Mouse (Mus musculus): ENCODE data around the gene Faxc. TPM values are rescaled to one million over a fixed set of nuclear protein-coding genes. Genes with fewer than 3 reads are reported as not detected.

Gene Faxc
- polyA plus RNA-seq, 1 experiment from 2014 or later, result 6.8 TPM

DNA sequence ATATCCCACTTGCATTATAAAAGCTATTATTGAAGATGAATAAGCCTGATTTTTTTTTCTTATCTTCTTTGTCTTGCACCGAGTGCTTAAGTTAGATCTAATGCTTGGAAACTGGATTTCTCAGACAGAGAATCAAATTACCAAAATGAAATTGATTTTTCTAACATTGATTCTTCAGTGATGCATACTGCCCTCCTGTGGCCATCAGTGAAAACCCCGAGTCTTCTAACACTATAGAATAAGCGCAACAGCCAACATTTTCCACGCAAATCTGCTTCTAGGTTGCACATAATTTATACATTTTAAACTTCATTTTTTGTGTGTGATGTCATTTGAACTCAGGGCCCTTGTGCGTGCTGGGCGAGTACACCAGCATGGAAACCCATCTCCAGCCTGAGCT, 20.3 kb downstream of the Faxc start:
- no peak for ATAC-seq (ENCODE audit: low FRiP score, low TSS enrichment)
- Histone ChIP-seq H3K27me3 (ENCODE audit: control insufficient read depth, insufficient read depth, low read length) (no peaks in the 10 kb centered on the region), H3K4me3 (ENCODE audit: low read length) (no peak overlapping the region), H3K4me2 (replicated peaks; ENCODE audit: low read depth, low read length) (no peak overlapping the region), H3K36me3 (ENCODE audit: control insufficient read depth, insufficient read depth, low read length) (no peaks in the 10 kb centered on the region; the same call in 1 of the 2 replicates), H3K4me1 (ENCODE audit: control insufficient read depth, insufficient read depth, low read length) (no peaks in the 10 kb centered on the region), H3K27ac (ENCODE audit: low read depth, low read length) (no peak overlapping the region), H3K9me3 (ENCODE audit: control insufficient read depth, low read length) (no peaks in the 10 kb centered on the region), H3K9ac (ENCODE audit: low read depth, low read length) (no peak overlapping the region)
- 45% methylated on average over 6 of the region's 6 CpGs for WGBS

DNA sequence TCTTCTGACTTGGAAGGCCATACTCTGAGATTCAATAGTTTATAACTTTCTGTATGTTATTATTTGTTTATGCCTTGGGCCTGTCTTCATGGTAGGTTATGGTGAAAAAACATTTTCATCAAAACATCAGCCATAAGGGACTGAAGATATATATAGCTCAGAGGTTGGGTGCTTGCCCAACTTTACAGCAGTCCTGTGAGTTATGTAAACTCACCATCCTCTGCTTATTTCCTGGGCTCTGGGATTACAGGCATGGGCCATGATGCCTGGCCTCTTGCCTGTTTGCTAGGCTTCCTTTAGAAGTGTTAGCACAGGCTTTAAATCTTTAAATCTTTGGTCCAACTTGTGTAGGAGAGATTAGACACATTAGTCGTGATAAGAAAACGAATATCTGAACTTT, 21.1 kb downstream of the Faxc start:
- Histone ChIP-seq H3K27me3 (ENCODE audit: control insufficient read depth, insufficient read depth, low read length) (no peaks in the 10 kb centered on the region), H3K4me3 (ENCODE audit: low read length) (no peak overlapping the region), H3K36me3 (ENCODE audit: control insufficient read depth, insufficient read depth, low read length) (no peaks in the 10 kb centered on the region; the same call in 1 of the 2 replicates), H3K27ac (ENCODE audit: low read depth, low read length) (no peak overlapping the region), H3K4me1 (ENCODE audit: control insufficient read depth, insufficient read depth, low read length) (no peaks in the 10 kb centered on the region), H3K9me3 (ENCODE audit: control insufficient read depth, low read length) (no peaks in the 10 kb centered on the region), H3K4me2 (replicated peaks; ENCODE audit: low read depth, low read length) (no peak overlapping the region), H3K9ac (ENCODE audit: low read depth, low read length) (no peak overlapping the region)
- ATAC-seq (ENCODE audit: low FRiP score, low TSS enrichment), result no peak
- WGBS, result 53% methylated on average over 2 of the region's 2 CpGs

- Histone ChIP-seq H3K9ac (ENCODE audit: low read depth, low read length) (no peak overlapping the region), H3K36me3 (ENCODE audit: control insufficient read depth, insufficient read depth, low read length) (no peaks in the 10 kb centered on the region), H3K4me3 (ENCODE audit: low read length) (no peak overlapping the region), H3K27me3 (ENCODE audit: control insufficient read depth, insufficient read depth, low read length) (no peaks in the 10 kb centered on the region), H3K4me1 (ENCODE audit: control insufficient read depth, insufficient read depth, low read length) (no peaks in the 10 kb centered on the region), H3K9me3 (ENCODE audit: control insufficient read depth, low read length) (no peaks in the 10 kb centered on the region), H3K4me2 (replicated peaks; ENCODE audit: low read depth, low read length) (no peak overlapping the region), H3K27ac (ENCODE audit: low read depth, low read length) (no peak overlapping the region)
- 62% methylated on average over 7 of the region's 7 CpGs for WGBS
- peak; percentile 71 for ATAC-seq (ENCODE audit: low FRiP score, low TSS enrichment)
These were observed 26.6 kb downstream of the Faxc start for GRCm38 (mm10) chr4:21957570-21958321.

DNA sequence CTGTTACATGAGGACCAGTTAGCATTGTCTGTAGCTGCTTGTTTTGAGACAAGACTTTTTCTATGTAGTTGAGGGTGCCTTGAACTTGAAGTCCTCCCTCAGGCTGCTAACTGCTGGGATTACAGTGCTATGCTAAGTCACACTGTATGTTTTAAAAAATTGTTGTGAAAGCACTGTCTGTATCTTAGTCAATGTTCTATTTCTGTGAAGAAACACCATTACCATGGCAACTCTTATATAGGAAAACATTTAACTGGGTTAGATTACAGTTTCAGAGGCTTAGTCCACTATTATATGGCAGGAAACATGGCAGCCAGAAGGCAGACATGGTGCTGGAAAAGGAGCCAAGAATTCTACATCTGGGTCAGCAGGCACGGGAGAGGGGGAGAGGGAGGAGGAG, 40.8 kb downstream of the Faxc start:
- H3K27me3 ChIP-seq (ENCODE audit: control insufficient read depth, insufficient read depth, low read length), result no peaks in the 10 kb centered on the region
- 40% methylated on average over 1 of the region's 1 CpGs for WGBS

GRCm38 (mm10) chr4:21974126-21974525, 43.0 kb downstream of the Faxc start:
- Histone ChIP-seq H3K9ac (ENCODE audit: low read depth, low read length) (no peak overlapping the region), H3K27ac (ENCODE audit: low read depth, low read length) (no peak overlapping the region), H3K4me1 (ENCODE audit: control insufficient read depth, insufficient read depth, low read length) (no peaks in the 10 kb centered on the region), H3K9me3 (ENCODE audit: control insufficient read depth, low read length) (no peaks in the 10 kb centered on the region), H3K27me3 (ENCODE audit: control insufficient read depth, insufficient read depth, low read length) (no peaks in the 10 kb centered on the region), H3K4me2 (replicated peaks; ENCODE audit: low read depth, low read length) (no peak overlapping the region), H3K4me3 (ENCODE audit: low read length) (no peak overlapping the region), H3K36me3 (ENCODE audit: control insufficient read depth, insufficient read depth, low read length) (no peaks in the 10 kb centered on the region)
- 30% methylated on average over 3 of the region's 3 CpGs for WGBS
- no peak for ATAC-seq (ENCODE audit: low FRiP score, low TSS enrichment)

More for the DNA sequence above, 40.8 kb downstream of the Faxc start:
- no peak for ATAC-seq (ENCODE audit: low FRiP score, low TSS enrichment)
- Histone ChIP-seq H3K4me1 (ENCODE audit: control insufficient read depth, insufficient read depth, low read length) (no peaks in the 10 kb centered on the region), H3K36me3 (ENCODE audit: control insufficient read depth, insufficient read depth, low read length) (no peaks in the 10 kb centered on the region), H3K9me3 (ENCODE audit: control insufficient read depth, low read length) (no peaks in the 10 kb centered on the region), H3K4me2 (replicated peaks; ENCODE audit: low read depth, low read length) (no peak overlapping the region), H3K9ac (ENCODE audit: low read depth, low read length) (no peak overlapping the region), H3K4me3 (ENCODE audit: low read length) (no peak overlapping the region), H3K27ac (ENCODE audit: low read depth, low read length) (no peak overlapping the region)

GRCm38 (mm10) chr4:21980471-21980870, 49.3 kb downstream of the Faxc start:
- Histone ChIP-seq H3K9me3 (ENCODE audit: control insufficient read depth, low read length) (no peaks in the 10 kb centered on the region), H3K9ac (ENCODE audit: low read depth, low read length) (no peak overlapping the region), H3K4me1 (ENCODE audit: control insufficient read depth, insufficient read depth, low read length) (no peaks in the 10 kb centered on the region), H3K4me2 (replicated peaks; ENCODE audit: low read depth, low read length) (no peak overlapping the region), H3K27ac (ENCODE audit: low read depth, low read length) (no peak overlapping the region), H3K36me3 (ENCODE audit: control insufficient read depth, insufficient read depth, low read length) (no peaks in the 10 kb centered on the region; the same call in 1 of the 2 replicates), H3K4me3 (ENCODE audit: low read length) (no peak overlapping the region), H3K27me3 (ENCODE audit: control insufficient read depth, insufficient read depth, low read length) (no peaks in the 10 kb centered on the region)
- ATAC-seq (ENCODE audit: low FRiP score, low TSS enrichment), result no peak
- 59% methylated on average over 4 of the region's 4 CpGs for WGBS

DNA sequence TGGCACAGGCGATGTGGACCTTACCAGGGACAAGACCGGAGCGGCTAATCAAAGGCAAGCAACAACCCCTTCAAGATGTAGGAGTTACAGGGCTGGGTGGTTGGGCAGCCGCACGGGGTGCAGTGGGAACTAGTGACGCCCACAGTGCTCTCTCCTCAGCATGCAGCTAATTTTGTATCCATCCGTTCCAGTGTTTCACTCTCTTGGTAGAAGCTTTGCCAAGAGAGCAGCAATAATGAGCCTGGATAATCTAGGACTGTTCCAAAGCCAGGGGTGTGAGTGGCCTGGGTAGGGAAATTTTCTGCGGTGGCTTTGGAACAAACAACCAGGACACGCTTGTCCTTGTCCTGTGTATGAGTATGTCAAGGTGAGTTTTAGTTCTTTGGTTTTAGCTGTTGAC, 51.3 kb downstream of the Faxc start:
- ATAC-seq (ENCODE audit: low FRiP score, low TSS enrichment), result no peak
- Histone ChIP-seq H3K27me3 (ENCODE audit: control insufficient read depth, insufficient read depth, low read length) (no peaks in the 10 kb centered on the region), H3K4me3 (ENCODE audit: low read length) (no peak overlapping the region), H3K4me2 (replicated peaks; ENCODE audit: low read depth, low read length) (no peak overlapping the region), H3K36me3 (ENCODE audit: control insufficient read depth, insufficient read depth, low read length) (no peaks in the 10 kb centered on the region; the same call in 1 of the 2 replicates), H3K9ac (ENCODE audit: low read depth, low read length) (no peak overlapping the region), H3K4me1 (ENCODE audit: control insufficient read depth, insufficient read depth, low read length) (no peaks in the 10 kb centered on the region), H3K9me3 (ENCODE audit: control insufficient read depth, low read length) (no peaks in the 10 kb centered on the region), H3K27ac (ENCODE audit: low read depth, low read length) (no peak overlapping the region)
- 94% methylated on average over 9 of the region's 9 CpGs for WGBS

- no peak overlapping the region for H3K4me2 ChIP-seq (replicated peaks; ENCODE audit: low read depth, low read length)
- no peak overlapping the region for H3K27ac ChIP-seq (ENCODE audit: low read depth, low read length)
- no peak for ATAC-seq (ENCODE audit: low FRiP score, low TSS enrichment)
- no peak overlapping the region for H3K9ac ChIP-seq (ENCODE audit: low read depth, low read length)
- WGBS, result 71% methylated on average over 8 of the region's 8 CpGs
- H3K4me1 ChIP-seq (ENCODE audit: control insufficient read depth, insufficient read depth, low read length), result no peaks in the 10 kb centered on the region
- no peak overlapping the region for H3K4me3 ChIP-seq (ENCODE audit: low read length)
- H3K36me3 ChIP-seq (ENCODE audit: control insufficient read depth, insufficient read depth, low read length), result no peaks in the 10 kb centered on the region; the same call in 1 of the 2 replicates
- H3K27me3 ChIP-seq (ENCODE audit: control insufficient read depth, insufficient read depth, low read length), result no peaks in the 10 kb centered on the region
- H3K9me3 ChIP-seq (ENCODE audit: control insufficient read depth, low read length), result no peaks in the 10 kb centered on the region
These were observed 55.7 kb downstream of the Faxc start for GRCm38 (mm10) chr4:21986857-21987256.

- Histone ChIP-seq H3K4me1 (ENCODE audit: control insufficient read depth, insufficient read depth, low read length) (no peaks in the 10 kb centered on the region), H3K9ac (ENCODE audit: low read depth, low read length) (no peak overlapping the region), H3K27me3 (ENCODE audit: control insufficient read depth, insufficient read depth, low read length) (no peaks in the 10 kb centered on the region), H3K4me2 (replicated peaks; ENCODE audit: low read depth, low read length) (no peak overlapping the region), H3K4me3 (ENCODE audit: low read length) (no peak overlapping the region), H3K27ac (ENCODE audit: low read depth, low read length) (no peak overlapping the region), H3K9me3 (ENCODE audit: control insufficient read depth, low read length) (no peaks in the 10 kb centered on the region), H3K36me3 (ENCODE audit: control insufficient read depth, insufficient read depth, low read length) (no peaks in the 10 kb centered on the region; the same call in 1 of the 2 replicates)
- ATAC-seq (ENCODE audit: low FRiP score, low TSS enrichment), result no peak
- WGBS, result 88% methylated on average over 10 of the region's 10 CpGs
These were observed 56.3 kb downstream of the Faxc start for GRCm38 (mm10) chr4:21987460-21987859.

Measured in kidney, embryonic 14.5 days (tissue).